Mouse (Mus musculus) regulatory T cell (primary cell): ENCODE results near the gene Gm21900.
"Not testable (repeated sequence)": the region's sequence is repeated elsewhere in the genome, so short reads cannot be mapped to it uniquely, and the experiment has no call there.

ENCODE experiments used
- in situ Hi-C: fragments of 300-600 bp; cut with MboI, MseI; formaldehyde crosslinking; loops from one replicate; pipeline ENCODE4 v1.15.1; 2025; ENCODE audit warnings: high pct_unique_total_duplicates

Gene Gm21900

GRCm38 (mm10) chrY:10616061-10616460 lies at the start of gene Gm21900:
Gene Gm21900, plus strand, starts transcription at chrY:10616361.
- in situ Hi-C loops, result not testable (repeated sequence)

GRCm38 (mm10) chrY:10643516-10643915 lies 27.4 kb downstream of the Gm21900 start:
- in situ Hi-C loops, result not testable (repeated sequence)
